Mouse (Mus musculus) small intestine, adult 2 months (tissue): Measurements from ENCODE around the gene Tnfsf11.

Source experiments
- CTCF ChIP-seq: fragments of 200-500 bp; IDR thresholded peaks from 2 replicates; pipeline ENCODE4 v1.5.1; 2012; ENCODE audit warnings: low read depth, mild to moderate bottlenecking, control low read depth, inconsistent platforms, low read length, moderate library complexity, mixed read lengths; ENCODE audit not compliant: insufficient replicate concordance, insufficient read length; ENCODE audit errors: extremely low read depth
- POLR2A ChIP-seq: fragments of 200-500 bp; IDR thresholded peaks from 2 replicates; pipeline ENCODE4 v1.6.1; 2012; ENCODE audit warnings: low read depth, mild to moderate bottlenecking, control low read depth, inconsistent platforms, low read length, moderate library complexity

DNA sequence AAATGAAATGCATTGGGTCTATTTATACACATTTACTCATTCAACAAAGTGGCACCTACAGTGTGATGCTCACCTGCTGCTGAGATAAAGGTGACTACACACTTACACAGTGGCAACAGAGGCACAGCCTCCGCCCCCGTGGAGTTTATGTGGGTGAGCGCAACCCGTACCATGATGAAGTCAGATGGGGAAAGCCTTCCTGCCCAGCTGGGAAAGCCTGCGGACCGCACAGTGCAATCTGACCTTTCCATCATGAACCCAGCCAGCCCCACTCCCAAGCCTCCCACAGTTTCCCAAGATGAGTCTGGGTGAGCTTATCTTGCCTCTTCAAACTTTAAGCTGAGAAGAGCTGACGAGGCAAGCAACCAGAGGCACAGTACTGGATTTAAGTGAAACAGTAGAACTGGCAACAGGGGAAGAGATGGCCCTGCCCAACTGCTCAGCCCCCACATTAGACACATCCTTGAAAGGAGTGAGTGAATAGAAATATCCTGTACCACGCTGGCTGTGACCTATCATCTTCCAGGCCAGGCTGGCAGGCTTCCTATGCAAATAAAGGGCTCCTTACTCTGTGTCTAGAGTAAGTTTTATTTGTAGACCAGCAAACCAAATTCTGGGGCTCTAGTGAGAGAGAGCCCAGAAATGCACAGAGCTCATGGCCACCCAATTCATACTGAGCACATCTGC, 22.1 kb upstream of the Tnfsf11 start:
- no peak for TF ChIP-seq CTCF
- no peak for TF ChIP-seq POLR2A
